Mouse (Mus musculus): ENCODE results near the gene Nsl1.

GRCm38 (mm10) chr1:191046231-191046824 lies 16.5 kb upstream of the Nsl1 start:
- TF ChIP-seq CTCF (IDR thresholded peaks at IDR 0.05; ENCODE audit: low read depth) (no peak), EP300 (IDR thresholded peaks at IDR 0.05; ENCODE audit: low read depth) (no peak)

Data from liver, embryonic 14.5 days (tissue).